Mouse (Mus musculus): ENCODE results near the gene Reep3.
"Not testable (repeated sequence)": the region's sequence is repeated elsewhere in the genome, so short reads cannot be mapped to it uniquely, and the experiment has no call there.

DNA sequence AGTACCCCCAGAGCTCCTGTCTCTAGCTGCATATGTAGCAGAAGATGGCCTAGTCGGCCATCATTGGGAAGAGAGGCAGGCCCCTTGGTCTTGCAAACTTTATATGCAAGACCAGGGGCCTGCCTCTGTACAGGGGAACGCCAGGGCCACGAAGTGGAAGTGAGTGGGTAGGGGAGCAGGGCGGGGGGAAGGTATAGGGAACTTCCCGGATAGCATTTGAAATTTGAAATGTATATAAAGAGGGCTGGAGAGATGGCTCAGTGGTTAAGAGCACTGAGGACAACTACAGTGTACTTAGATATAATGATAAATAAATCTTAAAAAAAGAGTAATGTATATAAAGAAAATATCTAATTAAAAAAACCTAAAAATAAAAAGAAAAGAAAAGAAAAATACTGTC is 16.2 kb upstream of the Reep3 start:
- not testable (repeated sequence) for TF ChIP-seq CTCF (IDR thresholded peaks at IDR 0.05; ENCODE audit: control insufficient read depth, insufficient read depth, insufficient read length); USF1 (IDR thresholded peaks at IDR 0.05; ENCODE audit: low read depth)
